Mouse (Mus musculus) urinary bladder, postnatal 14 days (tissue): Measurements from ENCODE around the gene Best1.

Source experiments
- DNase-seq: peaks from one replicate; pipeline ENCODE4 v3.0.0; 2021; ENCODE audit warnings: low spot score

Gene Best1

GRCm38 (mm10) chr19:9989884-9990256 is 11.6 kb downstream of the Best1 start:
- DNase-seq: no peak

GRCm38 (mm10) chr19:9989171-9989883 is 12.1 kb downstream of the Best1 start:
- DNase-seq: no peak

GRCm38 (mm10) chr19:9987593-9987992 is 13.8 kb downstream of the Best1 start:
- DNase-seq: no peak

GRCm38 (mm10) chr19:9987192-9987591 is 14.2 kb downstream of the Best1 start:
- DNase-seq: no peak

GRCm38 (mm10) chr19:9985900-9986421 is 15.5 kb downstream of the Best1 start:
- DNase-seq: no peak

- DNase-seq: no peak
Observed at GRCm38 (mm10) chr19:9985190-9985899, 16.1 kb downstream of the Best1 start.

- DNase-seq: no peak
Observed at GRCm38 (mm10) chr19:9984111-9985055, 17.1 kb downstream of the Best1 start.

- peak; percentile 81 for DNase-seq
Observed at GRCm38 (mm10) chr19:9982852-9983542, 18.4 kb downstream of the Best1 start.

- DNase-seq: peak; percentile 96
Observed at GRCm38 (mm10) chr19:9982151-9982851, 19.1 kb downstream of the Best1 start.

GRCm38 (mm10) chr19:9981621-9982020 is 19.8 kb downstream of the Best1 start:
- no peak for DNase-seq

GRCm38 (mm10) chr19:9980258-9980657 is 21.2 kb downstream of the Best1 start, which contains the start of gene Fth1:
Gene Fth1, plus strand, starts transcription at chr19:9980598.
- no peak for DNase-seq

GRCm38 (mm10) chr19:9979156-9979555 is 22.3 kb downstream of the Best1 start:
- DNase-seq: no peak

GRCm38 (mm10) chr19:9978431-9978951 is 22.9 kb downstream of the Best1 start:
- peak; percentile 82 for DNase-seq

GRCm38 (mm10) chr19:9977085-9977484 is 24.3 kb downstream of the Best1 start:
- DNase-seq: no peak

GRCm38 (mm10) chr19:9974853-9975252 is 26.6 kb downstream of the Best1 start:
- DNase-seq: peak; percentile 42

GRCm38 (mm10) chr19:9968081-9968787 is 33.2 kb downstream of the Best1 start:
- no peak for DNase-seq

GRCm38 (mm10) chr19:9966096-9966867 is 35.2 kb downstream of the Best1 start:
- DNase-seq: no peak

GRCm38 (mm10) chr19:9964205-9964916 is 37.1 kb downstream of the Best1 start:
- DNase-seq: no peak

GRCm38 (mm10) chr19:9960769-9961168 is 40.7 kb downstream of the Best1 start:
- no peak for DNase-seq
